Mouse (Mus musculus): ENCODE data around the gene Tbx10. TPM values are rescaled to one million over a fixed set of nuclear protein-coding genes. Genes with fewer than 3 reads are reported as not detected.
"Not testable (repeated sequence)": the region's sequence is repeated elsewhere in the genome, so short reads cannot be mapped to it uniquely, and the experiment has no call there.

Tbx10 gene
- total RNA-seq, 2 experiments from 2014 or later, result not detected

DNA sequence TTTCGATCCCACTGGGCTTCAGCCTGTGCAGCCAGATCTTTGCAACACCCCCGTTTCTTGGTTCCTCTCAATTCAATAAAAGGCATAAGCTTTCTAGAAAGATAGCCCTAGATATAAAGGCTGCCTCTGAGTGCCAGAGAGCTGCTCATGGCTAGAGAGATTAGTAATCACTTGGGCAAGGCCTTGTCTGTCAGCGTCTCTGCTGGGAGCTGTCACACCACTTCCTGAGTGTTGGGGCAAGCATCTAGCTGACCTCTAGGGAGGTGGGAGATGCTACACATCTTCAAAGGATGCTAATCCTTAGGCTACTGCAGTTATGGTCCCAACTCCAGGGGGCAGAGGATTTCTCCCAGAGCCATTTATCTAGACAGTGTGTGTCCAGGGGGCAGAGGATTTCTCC is 25.3 kb upstream of the Tbx10 start:
- ATAC-seq (replicated peaks; ENCODE audit: low FRiP score, low TSS enrichment, poor library complexity, severe bottlenecking), result peak; percentile 47; the same call in 1 of the 2 replicates

DNA sequence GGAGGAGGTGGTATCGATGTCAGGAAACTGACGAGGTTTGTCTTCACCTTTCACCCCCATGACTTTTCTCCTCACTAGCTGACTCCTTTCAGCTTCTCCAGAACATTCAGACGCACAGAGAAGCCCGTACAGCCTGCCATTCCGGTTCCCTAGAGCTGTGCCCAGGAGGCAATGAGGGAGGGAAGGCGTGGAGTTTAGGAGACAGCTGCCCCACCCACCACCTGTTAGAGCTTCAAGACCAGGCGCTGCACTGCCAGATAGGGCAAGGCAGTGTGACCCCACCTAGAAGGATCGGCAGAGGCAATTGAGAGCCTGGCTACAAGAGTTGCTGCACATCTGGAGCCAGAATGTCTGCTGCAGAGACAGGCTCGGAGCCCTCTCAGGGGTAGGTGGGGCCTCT is 20.3 kb upstream of the Tbx10 start, which contains the start of gene Aldh3b2:
Gene Aldh3b2, plus strand, starts transcription at position 100 of the 400 bp plus-strand sequence.
- ATAC-seq (replicated peaks; ENCODE audit: low FRiP score, low TSS enrichment, poor library complexity, severe bottlenecking), result peak; percentile 60

DNA sequence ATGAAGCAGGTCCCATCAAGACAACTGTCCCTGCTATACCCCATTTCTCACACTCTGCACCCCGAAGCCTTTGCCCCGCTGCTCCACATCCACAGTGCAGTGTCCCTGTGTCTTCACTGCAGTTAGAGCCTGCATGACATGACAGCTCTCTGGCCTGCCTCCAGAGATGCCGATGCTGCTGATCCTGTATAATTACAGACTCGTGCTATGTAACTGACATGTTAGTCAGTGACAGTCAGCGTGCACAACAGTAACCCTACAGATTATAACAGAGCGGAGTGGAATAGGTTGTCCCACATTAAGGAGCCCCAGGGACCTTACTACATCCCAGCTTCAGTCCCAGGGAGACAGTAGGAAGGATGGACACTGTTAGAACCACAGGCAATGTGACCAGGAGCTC is 17.9 kb upstream of the Tbx10 start:
- ATAC-seq (replicated peaks; ENCODE audit: low FRiP score, low TSS enrichment, poor library complexity, severe bottlenecking), result not testable (repeated sequence)

GRCm38 (mm10) chr19:3975866-3976265 is 16.7 kb upstream of the Tbx10 start:
- ATAC-seq (replicated peaks; ENCODE audit: low FRiP score, low TSS enrichment, poor library complexity, severe bottlenecking), result no peak

GRCm38 (mm10) chr19:3980309-3980708 is 12.2 kb upstream of the Tbx10 start:
- ATAC-seq (replicated peaks; ENCODE audit: low FRiP score, low TSS enrichment, poor library complexity, severe bottlenecking), result peak; percentile 66

DNA sequence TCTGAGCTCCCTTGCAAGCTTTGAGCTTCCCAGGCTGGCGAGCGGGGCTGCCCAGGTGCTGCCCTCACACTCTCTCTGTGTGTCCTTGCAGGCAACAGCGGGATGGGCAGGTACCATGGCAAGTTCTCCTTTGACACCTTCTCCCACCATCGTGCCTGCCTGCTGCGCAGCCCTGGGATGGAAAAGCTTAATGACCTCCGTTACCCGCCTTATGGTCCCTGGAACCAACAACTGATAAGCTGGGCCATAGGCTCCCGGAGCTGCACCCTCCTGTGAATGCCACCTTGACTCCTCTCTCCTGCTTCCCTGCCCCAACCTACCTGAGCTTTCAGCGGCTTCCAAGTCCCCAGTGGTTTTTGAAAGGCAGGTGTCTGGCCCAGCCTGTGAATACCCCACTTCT is 11.6 kb upstream of the Tbx10 start:
- ATAC-seq (replicated peaks; ENCODE audit: low FRiP score, low TSS enrichment, poor library complexity, severe bottlenecking), result no peak

DNA sequence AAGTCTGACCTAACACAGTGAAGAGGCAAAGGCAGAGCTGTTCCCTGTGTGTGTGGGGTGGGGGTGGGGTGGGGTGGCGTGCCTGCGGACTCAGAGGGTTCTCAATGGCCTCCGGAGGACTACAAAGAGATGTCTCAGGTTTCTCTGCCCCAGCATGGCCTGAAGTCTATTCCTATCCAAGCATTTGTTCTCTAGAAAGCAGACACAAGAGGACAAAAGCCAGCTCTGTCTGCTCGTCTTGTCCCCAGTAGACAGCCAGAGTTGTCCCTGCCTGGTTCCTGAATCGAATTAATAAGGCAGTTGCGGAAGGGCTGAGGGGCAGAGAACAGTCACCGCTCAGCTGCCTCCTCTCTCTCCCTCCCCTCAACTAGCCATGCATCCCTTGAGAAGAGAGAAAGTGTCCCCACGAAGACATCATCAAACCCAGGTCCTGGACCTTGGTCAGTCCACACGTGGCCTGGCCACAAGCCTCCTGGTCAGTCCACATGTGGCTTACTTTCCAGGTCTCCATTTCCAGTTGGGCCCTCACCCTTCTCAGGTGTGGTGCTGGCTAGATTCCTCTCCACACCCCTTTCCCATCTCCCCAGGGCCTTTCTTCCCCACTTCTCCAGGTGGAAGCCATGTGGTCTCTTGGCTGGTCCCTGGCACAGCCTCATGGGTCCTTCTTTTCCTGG is 8.9 kb upstream of the Tbx10 start:
- ATAC-seq (replicated peaks; ENCODE audit: low FRiP score, low TSS enrichment, poor library complexity, severe bottlenecking), result no peak

DNA sequence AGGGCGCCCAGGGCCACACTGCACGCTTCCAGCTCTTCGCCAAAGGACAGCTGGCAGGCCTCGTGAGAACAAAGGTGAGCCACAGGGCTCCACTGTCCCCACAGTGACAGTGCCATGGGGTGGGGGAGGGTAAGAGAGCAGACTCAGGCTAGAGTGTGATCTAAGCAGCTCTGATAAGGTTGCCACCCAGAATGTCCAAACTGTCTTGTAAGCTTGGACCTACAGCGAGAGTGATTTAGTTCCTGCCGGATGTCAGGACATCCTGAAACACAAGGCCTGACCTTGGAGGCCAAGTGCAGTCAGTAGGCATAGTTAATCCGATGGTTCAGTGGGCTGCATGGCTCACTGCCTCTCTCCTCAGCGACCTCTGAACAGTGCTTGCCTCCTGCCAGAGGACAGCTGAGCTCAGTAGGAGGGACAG is 7.3 kb upstream of the Tbx10 start:
- no peak for ATAC-seq (replicated peaks; ENCODE audit: low FRiP score, low TSS enrichment, poor library complexity, severe bottlenecking)

GRCm38 (mm10) chr19:3986334-3986733 is 6.2 kb upstream of the Tbx10 start, which contains the start of gene Acy3:
Gene Acy3 (plus strand): TSS chr19:3986570.
- ATAC-seq (replicated peaks; ENCODE audit: low FRiP score, low TSS enrichment, poor library complexity, severe bottlenecking), result peak; percentile 51

DNA sequence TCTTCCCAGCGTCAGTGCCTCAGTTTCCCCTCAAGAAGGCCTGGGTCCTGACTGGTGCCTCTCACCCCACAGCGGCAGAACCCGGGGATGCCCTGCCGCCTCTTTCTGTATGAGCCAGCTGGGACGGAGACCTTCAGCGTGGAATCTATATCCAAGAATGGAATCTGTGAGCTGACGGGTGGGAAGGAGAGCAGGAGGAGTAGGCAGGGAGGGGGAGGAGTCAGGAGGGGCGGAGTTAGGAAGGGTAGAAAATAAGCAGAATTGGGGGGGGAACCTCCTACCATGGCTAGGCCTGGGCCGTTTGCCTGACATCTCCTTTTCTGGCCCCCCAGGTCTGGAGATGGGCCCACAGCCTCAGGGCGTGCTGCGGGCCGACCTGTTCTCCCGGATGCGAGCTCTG is 4.5 kb upstream of the Tbx10 start:
- no peak for ATAC-seq (replicated peaks; ENCODE audit: low FRiP score, low TSS enrichment, poor library complexity, severe bottlenecking)

DNA sequence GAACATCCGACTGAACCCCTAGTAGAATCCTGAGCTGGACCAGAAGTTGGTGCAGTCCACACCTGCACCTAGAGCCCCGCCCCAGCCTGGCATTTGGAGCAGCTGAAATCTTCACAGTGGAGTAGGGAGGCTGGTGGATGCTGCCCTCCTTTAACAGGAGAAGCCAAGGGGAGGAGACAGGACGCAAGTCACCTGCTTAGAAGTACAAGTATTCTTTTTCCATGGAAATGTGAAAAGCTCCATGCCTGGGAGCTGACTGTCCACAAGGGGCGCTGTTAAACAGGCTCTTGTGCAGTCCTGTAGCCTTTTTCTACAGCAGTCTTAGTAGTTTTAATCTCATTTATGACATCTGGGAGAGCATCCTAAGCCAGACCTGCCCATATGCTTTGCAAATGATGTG is 3.8 kb upstream of the Tbx10 start:
- ATAC-seq (replicated peaks; ENCODE audit: low FRiP score, low TSS enrichment, poor library complexity, severe bottlenecking), result no peak

DNA sequence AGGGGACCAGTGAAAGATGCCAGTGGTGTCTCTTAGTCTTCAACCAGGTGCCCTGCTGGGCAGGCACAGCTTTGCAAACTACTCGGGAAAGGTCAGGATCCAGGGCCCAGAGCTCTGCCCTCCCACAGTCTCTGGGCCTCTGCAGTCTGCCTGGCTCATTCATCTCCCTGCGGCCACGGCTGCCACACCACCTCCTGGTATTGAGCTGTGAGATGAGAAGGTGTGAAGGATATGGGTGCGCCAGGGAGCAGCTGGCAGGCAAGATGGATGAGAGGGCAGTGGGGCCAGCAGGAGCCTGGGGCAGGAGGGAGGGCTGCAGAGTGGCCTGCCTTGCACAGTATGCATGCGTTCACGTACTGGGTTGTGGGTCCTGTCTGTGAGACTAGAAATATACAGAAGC is 1.7 kb upstream of the Tbx10 start:
- no peak for ATAC-seq (replicated peaks; ENCODE audit: low FRiP score, low TSS enrichment, poor library complexity, severe bottlenecking)

- no peak for ATAC-seq (replicated peaks; ENCODE audit: low FRiP score, low TSS enrichment, poor library complexity, severe bottlenecking)
These were observed 990 bp upstream of the Tbx10 start for GRCm38 (mm10) chr19:3991562-3991961.

- ATAC-seq (replicated peaks; ENCODE audit: low FRiP score, low TSS enrichment, poor library complexity, severe bottlenecking), result no peak
These were observed 586 bp upstream of the Tbx10 start for GRCm38 (mm10) chr19:3991966-3992365.

- no peak for ATAC-seq (replicated peaks; ENCODE audit: low FRiP score, low TSS enrichment, poor library complexity, severe bottlenecking)
These were observed 2.4 kb downstream of the Tbx10 start for GRCm38 (mm10) chr19:3994932-3995331.

DNA sequence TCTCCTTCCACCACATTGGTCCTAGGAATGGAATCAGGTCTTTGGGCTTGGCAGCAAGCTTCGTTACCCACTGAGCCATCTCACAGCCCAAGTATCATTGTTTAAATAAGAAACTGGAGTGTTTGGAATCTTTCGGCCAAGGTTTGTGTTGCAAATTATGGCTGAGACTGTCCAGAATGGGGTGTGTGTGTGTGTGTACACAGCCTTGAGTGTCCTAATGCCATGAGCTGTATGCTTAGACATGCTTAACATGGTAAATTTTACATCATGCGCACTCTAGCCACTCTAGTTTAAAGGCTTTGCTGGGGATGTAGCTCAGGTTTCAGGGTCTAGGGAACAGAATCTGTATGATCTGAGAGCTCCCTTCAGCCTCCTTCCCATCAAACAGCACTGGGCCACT is 3.0 kb downstream of the Tbx10 start:
- no peak for ATAC-seq (replicated peaks; ENCODE audit: low FRiP score, low TSS enrichment, poor library complexity, severe bottlenecking)

- ATAC-seq (replicated peaks; ENCODE audit: low FRiP score, low TSS enrichment, poor library complexity, severe bottlenecking), result no peak
These were observed 3.6 kb downstream of the Tbx10 start for GRCm38 (mm10) chr19:3996106-3996505.

- no peak for ATAC-seq (replicated peaks; ENCODE audit: low FRiP score, low TSS enrichment, poor library complexity, severe bottlenecking)
These were observed 4.2 kb downstream of the Tbx10 start for GRCm38 (mm10) chr19:3996747-3997146.

- ATAC-seq (replicated peaks; ENCODE audit: low FRiP score, low TSS enrichment, poor library complexity, severe bottlenecking), result no peak
These were observed 4.7 kb downstream of the Tbx10 start for GRCm38 (mm10) chr19:3997231-3997630.

- no peak for ATAC-seq (replicated peaks; ENCODE audit: low FRiP score, low TSS enrichment, poor library complexity, severe bottlenecking)
These were observed 5.8 kb downstream of the Tbx10 start for GRCm38 (mm10) chr19:3998335-3998734.

GRCm38 (mm10) chr19:3999121-3999730 is 6.7 kb downstream of the Tbx10 start:
- no peak for ATAC-seq (replicated peaks; ENCODE audit: low FRiP score, low TSS enrichment, poor library complexity, severe bottlenecking)
